Mouse (Mus musculus) adrenal gland, adult 10 weeks (tissue): ENCODE data around the gene Eda2r. TPM values are rescaled to one million over a fixed set of nuclear protein-coding genes. Genes with fewer than 3 reads are reported as not detected.

Experiments used
- polyA plus RNA-seq: library from polyadenylated mRNA; stranded (reverse); fragments of 350-450 nt; fragmentation: Illumina TruSeq; extraction: RNeasy Lipid Tissue Mini Kit (QIAGEN cat#74804); gene quantifications from one replicate; pipeline ENCODE4 v1.2.3, GENCODE M21; 2014; ENCODE audit warnings: low read depth, low replicate concordance

Eda2r gene
- polyA plus RNA-seq = 20.7 TPM

DNA sequence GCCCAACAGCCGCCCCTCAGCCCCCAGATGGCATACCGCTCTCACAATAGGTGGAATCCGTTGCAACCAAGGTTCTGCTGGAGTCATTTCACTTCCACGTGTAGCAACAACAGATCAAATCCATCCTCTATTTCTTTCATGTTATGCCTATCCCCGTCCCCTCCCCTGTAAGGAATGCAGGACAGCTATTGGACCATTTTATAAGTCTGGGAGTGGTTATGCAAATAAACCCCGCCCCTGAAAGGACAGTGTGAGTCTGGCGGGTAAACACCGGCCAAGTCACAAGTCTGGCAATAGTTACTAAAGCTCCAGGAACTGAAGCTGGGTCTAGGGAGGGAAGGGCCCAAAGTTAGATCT is at the start of gene Eda2r:
Gene Eda2r, minus strand, starts transcription at position 152 of the 357 bp plus-strand sequence.

